Mouse (Mus musculus): ENCODE measurements around the gene Ptpn1. TPM values are rescaled to one million over a fixed set of nuclear protein-coding genes. Genes with fewer than 3 reads are reported as not detected.

Ptpn1 gene
- total and polyA plus RNA-seq, 3 experiments = 69.8 to 131 (median 77.6) TPM

DNA sequence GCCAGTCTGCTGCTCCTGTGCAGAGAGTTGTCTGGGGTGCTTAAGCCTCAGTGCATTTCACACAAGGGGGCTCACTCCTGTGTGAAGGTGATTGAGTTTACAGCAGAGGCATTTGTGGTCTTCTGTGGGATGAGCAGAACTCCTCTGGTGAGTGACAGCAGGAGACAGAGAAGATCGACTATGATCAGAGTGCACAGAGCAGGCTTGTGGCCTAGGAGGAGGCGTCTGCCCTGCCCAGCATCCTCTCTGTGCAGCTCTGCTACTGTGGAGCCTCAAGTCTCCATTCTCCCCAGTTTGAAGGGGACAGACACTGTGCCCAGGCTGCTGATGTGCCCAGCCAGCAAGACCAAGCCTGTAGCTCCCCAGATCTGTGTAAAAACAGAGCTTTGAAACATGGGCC lies 18.0 kb downstream of the Ptpn1 start:
- H3K79me2 ChIP-seq (replicated peaks; ENCODE audit: control insufficient read depth, extremely low read depth, insufficient read depth, poor library complexity, severe bottlenecking) = peaks cover 98% of the 10 kb centered on the region
- no peak overlapping the region for H3K4me2 ChIP-seq (ENCODE audit: insufficient read depth, low read depth, poor library complexity, severe bottlenecking)
- H3K9ac ChIP-seq (ENCODE audit: insufficient read depth, low read depth) = no peak overlapping the region
- no peak for DNase-seq (ENCODE audit: extremely low read depth)
- no peak overlapping the region for H3K27ac ChIP-seq (ENCODE audit: insufficient read depth, low read depth)
- H3K27me3 ChIP-seq (replicated peaks) = no peaks in the 10 kb centered on the region
- peaks cover 76 to 99% of the 10 kb centered on the region in 2 experiments for H3K4me1 ChIP-seq (ENCODE audit: control insufficient read depth in 1 of 2, insufficient read depth in 2 of 2)
- dilution Hi-C loops (cut with MboI; ENCODE audit: extremely low pct_ligation_motif_present, extremely low pct_unique_long_range_greater_than_20kb, low sequenced_read_pairs) (no loop called here), in situ Hi-C loops (cut with MboI; ENCODE audit: low pct_ligation_motif_present, low pct_unique_long_range_greater_than_20kb, low sequenced_read_pairs) (no loop called here)
- peaks cover 0 to 66% of the 10 kb centered on the region in 2 experiments for H3K36me3 ChIP-seq (replicated peaks in 1 of 2; ENCODE audit: control insufficient read depth in 1 of 2, insufficient read depth in 1 of 2, low read length in 1 of 2)
- H3K4me3 ChIP-seq (replicated peaks in 1 of 3; ENCODE audit: low read depth in 2 of 3, low read length in 2 of 3, poor library complexity in 1 of 3) = no peak overlapping the region
- no peaks in the 10 kb centered on the region for H3K9me3 ChIP-seq (replicated peaks; ENCODE audit: low read length)
- TF ChIP-seq ETS1 (conservative IDR thresholded peaks at IDR 0.05; ENCODE audit: low read depth, low read length) (no peak), MAX (IDR thresholded peaks at IDR 0.05; ENCODE audit: low read length) (no peak), SMC3 (IDR thresholded peaks at IDR 0.05; ENCODE audit: low read depth, low read length) (no peak)

DNA sequence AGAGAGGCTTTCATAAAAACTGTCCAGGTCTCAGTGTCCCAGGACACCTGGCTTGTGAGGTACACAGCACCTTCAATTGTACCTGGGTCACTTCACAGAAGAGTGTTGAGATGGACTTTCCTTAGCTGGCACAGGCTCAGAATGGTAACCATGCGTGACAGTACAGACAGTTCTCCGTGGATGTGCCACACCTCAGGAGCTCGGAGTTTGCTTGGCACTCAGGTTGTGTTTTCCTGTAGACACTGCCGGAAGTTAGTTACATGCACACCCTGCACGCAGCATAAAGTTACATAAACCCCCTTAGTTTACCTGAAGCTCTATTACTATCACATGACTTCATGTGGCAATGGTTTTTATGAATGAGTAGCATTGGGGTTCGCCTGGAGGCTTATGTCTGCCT lies 18.8 kb downstream of the Ptpn1 start:
- H3K9ac ChIP-seq (ENCODE audit: insufficient read depth, low read depth) = no peak overlapping the region
- H3K27ac ChIP-seq (ENCODE audit: insufficient read depth, low read depth) = peak overlapping the region; percentile 59; the same call in 1 of the 2 replicates
- in situ Hi-C loops (cut with MboI; ENCODE audit: low pct_ligation_motif_present, low pct_unique_long_range_greater_than_20kb, low sequenced_read_pairs) = no loop called here
- dilution Hi-C loops (cut with MboI; ENCODE audit: extremely low pct_ligation_motif_present, extremely low pct_unique_long_range_greater_than_20kb, low sequenced_read_pairs) = no loop called here
- TF ChIP-seq ZC3H11A (IDR thresholded peaks at IDR 0.05; ENCODE audit: low read depth, low read length) (no peak), JUN (IDR thresholded peaks at IDR 0.05; ENCODE audit: insufficient read depth, low read depth, low read length) (no peak)
- H3K79me2 ChIP-seq (replicated peaks; ENCODE audit: control insufficient read depth, extremely low read depth, insufficient read depth, poor library complexity, severe bottlenecking) = peaks cover 97% of the 10 kb centered on the region
- peaks cover 77 to 98% of the 10 kb centered on the region in 2 experiments for H3K4me1 ChIP-seq (ENCODE audit: control insufficient read depth in 1 of 2, insufficient read depth in 2 of 2)
- H3K4me3 ChIP-seq (replicated peaks in 1 of 3; ENCODE audit: low read depth in 2 of 3, low read length in 2 of 3, poor library complexity in 1 of 3) = no peak overlapping the region
- no peaks in the 10 kb centered on the region for H3K27me3 ChIP-seq (replicated peaks)
- H3K36me3 ChIP-seq (replicated peaks in 1 of 2; ENCODE audit: control insufficient read depth in 1 of 2, insufficient read depth in 1 of 2, low read length in 1 of 2) = peaks cover 0 to 63% of the 10 kb centered on the region in 2 experiments
- H3K9me3 ChIP-seq (replicated peaks; ENCODE audit: low read length) = no peaks in the 10 kb centered on the region
- no peak overlapping the region for H3K4me2 ChIP-seq (ENCODE audit: insufficient read depth, low read depth, poor library complexity, severe bottlenecking)
- DNase-seq (ENCODE audit: extremely low read depth) = no peak

DNA sequence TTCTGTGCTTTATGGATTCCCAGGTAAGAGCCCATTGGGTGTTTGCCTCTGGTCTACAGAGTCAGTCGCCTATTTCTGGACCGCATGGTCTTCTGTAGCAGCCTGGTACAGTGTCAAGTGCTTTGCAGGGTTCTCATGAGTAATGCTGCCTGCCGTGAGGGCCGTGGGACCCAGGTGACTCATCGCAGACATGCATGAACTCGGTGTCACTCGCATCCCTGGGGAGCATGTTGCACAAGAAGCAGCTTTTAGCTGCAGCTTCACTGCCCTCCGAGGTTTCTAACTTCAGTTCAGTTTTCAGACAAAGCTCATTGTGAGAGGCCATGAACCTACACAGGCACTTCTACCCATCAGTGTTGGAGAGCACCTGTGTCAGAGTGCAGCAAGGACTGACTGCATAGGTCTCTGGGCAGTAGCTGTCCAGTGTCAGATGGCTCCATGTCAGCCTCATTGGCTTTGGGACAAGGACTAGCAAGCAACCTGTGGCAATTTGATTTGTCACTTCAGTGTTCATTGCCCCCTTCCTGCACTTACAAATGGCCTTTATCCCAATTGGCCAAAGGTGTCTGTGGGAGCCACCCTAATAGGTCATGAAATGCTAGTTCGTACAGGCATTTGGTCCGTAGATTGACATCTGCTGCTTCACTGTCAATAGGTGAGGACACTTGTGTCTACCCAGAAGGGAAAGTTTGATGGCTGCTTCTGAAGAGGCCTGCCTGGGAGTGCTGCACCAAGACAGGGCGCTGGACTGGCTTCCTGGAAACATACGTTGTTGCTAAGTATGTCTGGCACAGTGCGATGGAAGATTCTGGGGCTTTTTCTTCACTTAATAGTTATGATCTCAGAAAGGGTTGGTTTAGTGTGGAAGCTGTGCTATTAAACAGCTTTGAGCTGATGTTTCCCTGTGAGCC lies 19.7 kb downstream of the Ptpn1 start:
- H3K4me3 ChIP-seq (replicated peaks in 1 of 3; ENCODE audit: low read depth in 2 of 3, low read length in 2 of 3, poor library complexity in 1 of 3) = no peak overlapping the region
- dilution Hi-C loops (cut with MboI; ENCODE audit: extremely low pct_ligation_motif_present, extremely low pct_unique_long_range_greater_than_20kb, low sequenced_read_pairs) = no loop called here
- peaks cover 0 to 66% of the 10 kb centered on the region in 2 experiments for H3K36me3 ChIP-seq (replicated peaks in 1 of 2; ENCODE audit: control insufficient read depth in 1 of 2, insufficient read depth in 1 of 2, low read length in 1 of 2)
- H3K4me2 ChIP-seq (ENCODE audit: insufficient read depth, low read depth, poor library complexity, severe bottlenecking) = peak overlapping the region; percentile 32; the same call in 1 of the 2 replicates
- H3K27ac ChIP-seq (ENCODE audit: insufficient read depth, low read depth) = peak overlapping the region; percentile 59; the same call in 1 of the 2 replicates
- H3K79me2 ChIP-seq (replicated peaks; ENCODE audit: control insufficient read depth, extremely low read depth, insufficient read depth, poor library complexity, severe bottlenecking) = peaks cover 96% of the 10 kb centered on the region
- H3K4me1 ChIP-seq (ENCODE audit: control insufficient read depth in 1 of 2, insufficient read depth in 2 of 2) = peaks cover 79 to 98% of the 10 kb centered on the region in 2 experiments
- H3K9ac ChIP-seq (ENCODE audit: insufficient read depth, low read depth) = no peak overlapping the region
- in situ Hi-C loops (cut with MboI; ENCODE audit: low pct_ligation_motif_present, low pct_unique_long_range_greater_than_20kb, low sequenced_read_pairs) = no loop called here
- DNase-seq (ENCODE audit: extremely low read depth) = peak; percentile 72
- no peaks in the 10 kb centered on the region for H3K9me3 ChIP-seq (replicated peaks; ENCODE audit: low read length)
- no peaks in the 10 kb centered on the region for H3K27me3 ChIP-seq (replicated peaks)
- no peak for TF ChIP-seq MAZ (IDR thresholded peaks at IDR 0.05; ENCODE audit: low read depth, low read length)
- no peak for TF ChIP-seq NELFE (IDR thresholded peaks at IDR 0.05; ENCODE audit: low read depth, low read length)
- peak; percentile 94 for TF ChIP-seq ETS1 (conservative IDR thresholded peaks at IDR 0.05; ENCODE audit: low read depth, low read length)
- no peak for TF ChIP-seq ELF1 (IDR thresholded peaks at IDR 0.05; ENCODE audit: low read depth, low read length)
- TF ChIP-seq CHD1 (IDR thresholded peaks at IDR 0.05; ENCODE audit: low read depth, low read length) = no peak
- TF ChIP-seq ZNF384 (IDR thresholded peaks at IDR 0.05; ENCODE audit: low read depth, low read length) = no peak
- no peak for TF ChIP-seq UBTF (IDR thresholded peaks at IDR 0.05; ENCODE audit: low read depth, low read length)
- TF ChIP-seq HCFC1 (IDR thresholded peaks at IDR 0.05; ENCODE audit: low read depth, low read length) = no peak
- peak; percentile 75; the same call in 1 of the 2 replicates for TF ChIP-seq MXI1 (IDR thresholded peaks at IDR 0.05; ENCODE audit: low read depth, low read length)
- TF ChIP-seq IRF4 (IDR thresholded peaks at IDR 0.05; ENCODE audit: low read depth, low read length) = peak; percentile 45
- peak; percentile 52; the same call in 1 of the 2 replicates for TF ChIP-seq EP300 (IDR thresholded peaks at IDR 0.05; ENCODE audit: low read length)
- TF ChIP-seq RCOR1 (conservative IDR thresholded peaks at IDR 0.05; ENCODE audit: low read depth, low read length) = no peak
- TF ChIP-seq CHD2 (IDR thresholded peaks at IDR 0.05; ENCODE audit: low read length) = no peak
- TF ChIP-seq MEF2A (IDR thresholded peaks at IDR 0.05; ENCODE audit: borderline replicate concordance, low read depth, low read length) = no peak
- TF ChIP-seq JUND (conservative IDR thresholded peaks at IDR 0.05; ENCODE audit: low read depth, low read length) = 0 out of 2 replicates have a peak, but pooled peaks have one; percentile 13
- peak; percentile 47; the same call in 1 of the 2 replicates for TF ChIP-seq JUN (IDR thresholded peaks at IDR 0.05; ENCODE audit: insufficient read depth, low read depth, low read length)
- TF ChIP-seq ZMIZ1 (IDR thresholded peaks at IDR 0.05; ENCODE audit: low read depth, low read length) = no peak
- no peak for TF ChIP-seq MAFK (IDR thresholded peaks at IDR 0.05; ENCODE audit: insufficient replicate concordance, low read length)
- no peak for TF ChIP-seq E2F4 (IDR thresholded peaks at IDR 0.05; ENCODE audit: insufficient replicate concordance, low read depth, low read length)
- no peak for TF ChIP-seq USF1 (IDR thresholded peaks at IDR 0.05; ENCODE audit: low read depth, low read length)

All from CH12.LX (cell line).